19 mouse cellular contexts compared by ENCODE assay signal in the genomic region with DNA sequence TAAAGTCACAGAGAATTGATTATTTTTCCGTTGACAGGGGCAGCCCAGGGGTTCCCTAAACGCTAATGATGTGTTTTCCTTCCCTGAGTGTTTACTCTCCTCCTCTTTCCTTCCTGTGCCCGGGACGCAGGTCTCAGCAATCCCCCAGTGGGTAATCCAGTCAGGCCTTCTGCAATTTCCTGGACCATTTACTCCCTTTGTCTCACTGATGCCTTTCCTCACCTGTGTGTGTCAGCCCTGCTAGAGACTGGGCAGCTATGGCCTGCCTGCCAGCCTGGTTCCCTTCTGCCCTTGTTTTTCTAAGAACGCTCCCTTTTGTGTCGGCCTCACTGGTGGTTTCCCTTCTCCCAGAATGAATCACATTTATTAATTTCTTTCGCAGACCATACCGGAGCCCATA. TPM values are rescaled to one million over a fixed set of nuclear protein-coding genes. Genes with fewer than 3 reads are reported as not detected.
A peak's percentile ranks its signal among the peaks of the same experiment; 100 is the strongest.
DNase-seq lines count a peak whose midpoint lies in the region; ATAC-seq lines count a peak whose summit lies in the region.
"Had no signal": no experiment of that assay in that cellular context is flagged by ENCODE, and none has a peak within 500 bp of the region (broad histone marks: within the 10 kb centered on the region; RNA-seq: fewer than 3 reads in every experiment).

No protein-coding gene starts in this region.

- H3K27me3 ChIP-seq in forebrain, embryonic 12.5 days: 0 out of 2 replicates have a peak, but pooled peaks cover 14% of the 10 kb centered on the region
- H3K27me3 ChIP-seq in forebrain, embryonic 14.5 days (replicated peaks; ENCODE audit: control insufficient read depth, insufficient read depth, low read length): no peaks in the 10 kb centered on the region
- H3K27me3 ChIP-seq in midbrain, embryonic 14.5 days (ENCODE audit: control insufficient read depth, insufficient read depth, low read length): no peaks in the 10 kb centered on the region
- no peaks in the 10 kb centered on the region for H3K27me3 ChIP-seq in midbrain, embryonic 11.5 days (ENCODE audit: control insufficient read depth, insufficient read depth, low read length)
- no peaks in the 10 kb centered on the region for H3K27me3 ChIP-seq in hindbrain, embryonic 16.5 days (replicated peaks; ENCODE audit: control insufficient read depth, insufficient read depth, low read length)
- H3K27me3 ChIP-seq in neural tube, embryonic 14.5 days (ENCODE audit: control insufficient read depth, insufficient read depth, low read length): no peaks in the 10 kb centered on the region
- H3K27me3 ChIP-seq: embryonic facial prominence, embryonic 12.5 days; forebrain, embryonic 15.5 days; liver, embryonic 15.5 days had no signal

- H3K9ac ChIP-seq in forebrain, embryonic 12.5 days: no peak overlapping the region
- H3K9ac ChIP-seq in forebrain, embryonic 14.5 days (ENCODE audit: low read length): no peak overlapping the region
- 0 out of 2 replicates have a peak overlapping the region, but pooled peaks have one; percentile 23 for H3K9ac ChIP-seq in midbrain, embryonic 14.5 days (replicated peaks; ENCODE audit: low read length)
- H3K9ac ChIP-seq in midbrain, embryonic 11.5 days (ENCODE audit: low read length): no peak overlapping the region
- H3K9ac ChIP-seq in hindbrain, embryonic 16.5 days (ENCODE audit: low read depth, low read length): no peak overlapping the region
- H3K9ac ChIP-seq in neural tube, embryonic 14.5 days (replicated peaks; ENCODE audit: low read depth, low read length): no peak overlapping the region
- H3K9ac ChIP-seq: embryonic facial prominence, embryonic 12.5 days; forebrain, embryonic 15.5 days; liver, embryonic 15.5 days had no signal

- 0 out of 2 replicates have a peak overlapping the region, but pooled peaks have one; percentile 6 for H3K27ac ChIP-seq in forebrain, embryonic 12.5 days
- no peak overlapping the region for H3K27ac ChIP-seq in forebrain, embryonic 14.5 days (ENCODE audit: low read depth, low read length)
- H3K27ac ChIP-seq in midbrain, embryonic 14.5 days (replicated peaks; ENCODE audit: low read depth, low read length): 0 out of 2 replicates have a peak overlapping the region, but pooled peaks have one; percentile 20
- H3K27ac ChIP-seq in midbrain, embryonic 11.5 days (ENCODE audit: low read depth, low read length): no peak overlapping the region
- no peak overlapping the region for H3K27ac ChIP-seq in hindbrain, embryonic 16.5 days (ENCODE audit: low read depth, low read length)
- 0 out of 2 replicates have a peak overlapping the region, but pooled peaks have one; percentile 46 for H3K27ac ChIP-seq in neural tube, embryonic 14.5 days (ENCODE audit: low read depth, low read length)
- H3K27ac ChIP-seq: forebrain, embryonic 15.5 days; liver, embryonic 15.5 days had no signal

- intact Hi-C loops in left cerebral cortex, postnatal 14 days (cut with DNase I): no loop called here

- 34% methylated on average over 8 of the region's 8 CpGs for WGBS in forebrain, embryonic 12.5 days
- WGBS in forebrain, embryonic 14.5 days: 32% methylated on average over 8 of the region's 8 CpGs
- WGBS in midbrain, embryonic 14.5 days: 46% methylated on average over 8 of the region's 8 CpGs
- 52% methylated on average over 8 of the region's 8 CpGs for WGBS in midbrain, embryonic 11.5 days
- WGBS in hindbrain, embryonic 16.5 days: 31% methylated on average over 8 of the region's 8 CpGs
- 18% methylated on average over 8 of the region's 8 CpGs for WGBS in neural tube, embryonic 14.5 days

- H3K4me2 ChIP-seq in forebrain, embryonic 12.5 days: no peak overlapping the region
- H3K4me2 ChIP-seq in forebrain, embryonic 14.5 days (ENCODE audit: low read length): no peak overlapping the region
- H3K4me2 ChIP-seq in midbrain, embryonic 14.5 days (ENCODE audit: low read length): no peak overlapping the region
- no peak overlapping the region for H3K4me2 ChIP-seq in midbrain, embryonic 11.5 days
- H3K4me2 ChIP-seq in hindbrain, embryonic 16.5 days (ENCODE audit: low read length): no peak overlapping the region
- no peak overlapping the region for H3K4me2 ChIP-seq in neural tube, embryonic 14.5 days (ENCODE audit: low read depth, low read length)
- H3K4me2 ChIP-seq: embryonic facial prominence, embryonic 12.5 days; forebrain, embryonic 15.5 days; liver, embryonic 15.5 days had no signal

- H3K4me1 ChIP-seq in forebrain, embryonic 12.5 days: peaks cover 17% of the 10 kb centered on the region
- H3K4me1 ChIP-seq in forebrain, embryonic 14.5 days (ENCODE audit: control insufficient read depth, insufficient read depth, low read length): peaks cover 11% of the 10 kb centered on the region; the same call in 1 of the 2 replicates
- H3K4me1 ChIP-seq in midbrain, embryonic 14.5 days (ENCODE audit: control insufficient read depth, insufficient read depth, low read length): 0 out of 2 replicates have a peak, but pooled peaks cover 6% of the 10 kb centered on the region
- no peaks in the 10 kb centered on the region for H3K4me1 ChIP-seq in midbrain, embryonic 11.5 days (ENCODE audit: control insufficient read depth, insufficient read depth, low read length)
- no peaks in the 10 kb centered on the region for H3K4me1 ChIP-seq in hindbrain, embryonic 16.5 days (ENCODE audit: control insufficient read depth, insufficient read depth, low read depth, low read length)
- peaks cover 8% of the 10 kb centered on the region for H3K4me1 ChIP-seq in neural tube, embryonic 14.5 days (ENCODE audit: control insufficient read depth, insufficient read depth, low read length)
- H3K4me1 ChIP-seq: liver, embryonic 15.5 days had no signal

- H3K4me3 ChIP-seq in forebrain, embryonic 12.5 days (replicated peaks): no peak overlapping the region
- no peak overlapping the region for H3K4me3 ChIP-seq in forebrain, embryonic 14.5 days (ENCODE audit: low read depth, low read length)
- no peak overlapping the region for H3K4me3 ChIP-seq in midbrain, embryonic 14.5 days (replicated peaks; ENCODE audit: low read depth, low read length)
- H3K4me3 ChIP-seq in midbrain, embryonic 11.5 days (ENCODE audit: low read depth, low read length): no peak overlapping the region
- no peak overlapping the region for H3K4me3 ChIP-seq in hindbrain, embryonic 16.5 days (ENCODE audit: low read length)
- no peak overlapping the region for H3K4me3 ChIP-seq in neural tube, embryonic 14.5 days (ENCODE audit: low read depth, low read length)
- H3K4me3 ChIP-seq: embryonic facial prominence, embryonic 12.5 days; forebrain, embryonic 15.5 days; liver, embryonic 15.5 days had no signal

- no peaks in the 10 kb centered on the region for H3K9me3 ChIP-seq in forebrain, embryonic 12.5 days
- no peaks in the 10 kb centered on the region for H3K9me3 ChIP-seq in forebrain, embryonic 14.5 days (replicated peaks; ENCODE audit: control insufficient read depth, low read length)
- no peaks in the 10 kb centered on the region for H3K9me3 ChIP-seq in midbrain, embryonic 14.5 days (ENCODE audit: control insufficient read depth, low read length)
- no peaks in the 10 kb centered on the region for H3K9me3 ChIP-seq in midbrain, embryonic 11.5 days (ENCODE audit: control insufficient read depth, low read length)
- no peaks in the 10 kb centered on the region for H3K9me3 ChIP-seq in hindbrain, embryonic 16.5 days (ENCODE audit: control insufficient read depth, low read length)
- no peaks in the 10 kb centered on the region for H3K9me3 ChIP-seq in neural tube, embryonic 14.5 days (ENCODE audit: control insufficient read depth, low read length)
- H3K9me3 ChIP-seq: embryonic facial prominence, embryonic 12.5 days; forebrain, embryonic 15.5 days; liver, embryonic 15.5 days had no signal

- no peaks in the 10 kb centered on the region for H3K36me3 ChIP-seq in forebrain, embryonic 12.5 days (replicated peaks)
- H3K36me3 ChIP-seq in forebrain, embryonic 14.5 days (ENCODE audit: control insufficient read depth, insufficient read depth, low read length): no peaks in the 10 kb centered on the region
- H3K36me3 ChIP-seq in midbrain, embryonic 14.5 days (ENCODE audit: control insufficient read depth, insufficient read depth, low read length): no peaks in the 10 kb centered on the region
- H3K36me3 ChIP-seq in midbrain, embryonic 11.5 days (ENCODE audit: control insufficient read depth, insufficient read depth, low read length): no peaks in the 10 kb centered on the region
- H3K36me3 ChIP-seq in hindbrain, embryonic 16.5 days (ENCODE audit: control insufficient read depth, insufficient read depth, low read length): no peaks in the 10 kb centered on the region
- no peaks in the 10 kb centered on the region for H3K36me3 ChIP-seq in neural tube, embryonic 14.5 days (ENCODE audit: control insufficient read depth, insufficient read depth, low read length)
- H3K36me3 ChIP-seq: embryonic facial prominence, embryonic 12.5 days; forebrain, embryonic 15.5 days; liver, embryonic 15.5 days had no signal

- ATAC-seq in forebrain, embryonic 12.5 days (ENCODE audit: low FRiP score): 0 out of 2 replicates have a peak, but pooled peaks have one; percentile 30
- ATAC-seq in forebrain, embryonic 14.5 days: no peak
- ATAC-seq in midbrain, embryonic 14.5 days (ENCODE audit: low FRiP score, low TSS enrichment): no peak
- no peak for ATAC-seq in midbrain, embryonic 11.5 days (ENCODE audit: low FRiP score)
- peak; percentile 60 for ATAC-seq in hindbrain, embryonic 16.5 days
- ATAC-seq in neural tube, embryonic 14.5 days (ENCODE audit: low read depth): peak; percentile 76
- ATAC-seq: forebrain, embryonic 15.5 days; Patski had no signal

- no peak for DNase-seq in forebrain, embryonic 14.5 days (ENCODE audit: low spot score)
- no peak for DNase-seq in midbrain, embryonic 14.5 days
- no peak for DNase-seq in midbrain, embryonic 11.5 days (ENCODE audit: low spot score, missing footprints)
- no peak for DNase-seq in left cerebral cortex, postnatal 14 days (ENCODE audit: low spot score in 2 of 2)
- DNase-seq in urinary bladder, postnatal 4 days (ENCODE audit: low spot score in 2 of 2): no peak
- DNase-seq: cerebellum, postnatal 36 days; heart, postnatal 14 days; kidney, postnatal 10 days; layer of hippocampus, adult 9-11 months; right cerebral cortex, postnatal 25 days; thymus, postnatal 25 days had no signal

RNA-seq across cellular contexts. Expression of a gene that starts 49.4 kb away (rescaled TPM):
- 51.5 and 60.9 TPM in 2 replicates for polyA plus RNA-seq in forebrain, embryonic 12.5 days (2016; fragmentation: Nextera tagmentation; extraction: Ambion mirVana)
- 17.2 and 17.6 TPM in 2 replicates for polyA plus RNA-seq in forebrain, embryonic 14.5 days (2014; fragmentation: Nextera tagmentation; extraction: Ambion mirVana)
- 4.9 and 5.4 TPM in 2 replicates for polyA plus RNA-seq in midbrain, embryonic 14.5 days (2014; fragmentation: Nextera tagmentation; extraction: Ambion mirVana)
- polyA plus RNA-seq in midbrain, embryonic 11.5 days (2014; fragmentation: Nextera tagmentation; extraction: Ambion mirVana): 11.2 and 12.0 TPM in 2 replicates
- 3.0 and 4.9 TPM in 2 replicates for polyA plus RNA-seq in hindbrain, embryonic 16.5 days (2015; fragmentation: Nextera tagmentation; extraction: Ambion mirVana)
- 4.0 and 4.6 TPM in 2 replicates for polyA plus RNA-seq in neural tube, embryonic 14.5 days (2014; fragmentation: Nextera tagmentation; extraction: Ambion mirVana)
- 1 to 10 TPM; 2.0 to 2.5 TPM for total RNA-seq in left cerebral cortex, postnatal 14 days (2021)
- total RNA-seq: monocyte, adult 5-6 weeks had no signal
- polyA plus RNA-seq: Patski had no signal

Comparison
In these comparisons a context has a peak if more than half of its experiments do, and no peak if none do; other contexts are left out.
1. ATAC-seq: peak in forebrain, embryonic 12.5 days (single experiment), hindbrain, embryonic 16.5 days (single experiment) and neural tube, embryonic 14.5 days (single experiment); none in forebrain, embryonic 14.5 days (single experiment), midbrain, embryonic 14.5 days (single experiment) and midbrain, embryonic 11.5 days (single experiment).
2. H3K27ac ChIP-seq: peak in forebrain, embryonic 12.5 days (single experiment), midbrain, embryonic 14.5 days (single experiment) and neural tube, embryonic 14.5 days (single experiment); none in forebrain, embryonic 14.5 days (single experiment), midbrain, embryonic 11.5 days (single experiment) and hindbrain, embryonic 16.5 days (single experiment).